Comparison of ENCODE assay signal across 19 mouse cellular contexts in genomic region chr4:41524829-41525228, GRCm38 (mm10). TPM values are rescaled to one million over a fixed set of nuclear protein-coding genes. Genes with fewer than 3 reads are reported as not detected.
"Had no signal": no experiment of that assay in that cellular context is flagged by ENCODE, and none has a peak within 500 bp of the region (broad histone marks: within the 10 kb centered on the region; RNA-seq: fewer than 3 reads in every experiment).

No protein-coding gene starts in this region.

- H3K27ac ChIP-seq: layer of hippocampus, adult 2 months; limb, embryonic 10.5 days; limb, embryonic 13.5 days; liver, embryonic 13.5 days; macrophage; midbrain, embryonic 12.5 days; midbrain, embryonic 15.5 days; neural tube, embryonic 13.5 days; stomach, postnatal 0 days had no signal

- H3K27me3 ChIP-seq: liver, embryonic 13.5 days; midbrain, embryonic 15.5 days; neural tube, embryonic 13.5 days had no signal

- H3K9ac ChIP-seq: limb, embryonic 13.5 days; liver, embryonic 13.5 days; lung, embryonic 14.5 days; midbrain, embryonic 12.5 days; midbrain, embryonic 15.5 days; neural tube, embryonic 13.5 days had no signal

- H3K36me3 ChIP-seq: limb, embryonic 10.5 days; limb, embryonic 13.5 days; liver, embryonic 13.5 days; midbrain, embryonic 15.5 days had no signal

- ATAC-seq: hindbrain, embryonic 16.5 days; lung, postnatal 0 days; midbrain, embryonic 15.5 days had no signal

- H3K4me2 ChIP-seq: limb, embryonic 13.5 days; liver, embryonic 13.5 days; lung, embryonic 14.5 days; midbrain, embryonic 12.5 days; midbrain, embryonic 15.5 days; neural tube, embryonic 13.5 days had no signal

- H3K4me1 ChIP-seq: limb, embryonic 13.5 days had no signal

- H3K9me3 ChIP-seq: limb, embryonic 10.5 days; limb, embryonic 13.5 days; liver, embryonic 13.5 days; midbrain, embryonic 12.5 days; midbrain, embryonic 15.5 days; neural tube, embryonic 13.5 days had no signal

- DNase-seq: kidney, adult 11 months; kidney, adult 8-10 months; kidney, postnatal 25 days; layer of hippocampus, adult 9-11 months; liver, embryonic 13.5 days; lung, embryonic 14.5 days; thymus, adult 2 months; thymus, postnatal 14 days; thymus, postnatal 4 days had no signal

- H3K4me3 ChIP-seq: layer of hippocampus, adult 2 months; limb, embryonic 10.5 days; limb, embryonic 13.5 days; liver, embryonic 13.5 days; midbrain, embryonic 12.5 days; midbrain, embryonic 15.5 days; neural tube, embryonic 13.5 days had no signal

RNA-seq across cellular contexts. Expression of gene 1110017D15Rik, which starts 7.7 kb away (rescaled TPM):
- polyA plus RNA-seq: liver, embryonic 13.5 days had no signal
